Mouse (Mus musculus): Measurements from ENCODE around the gene Mknk1.

- TF ChIP-seq CTCF (IDR thresholded peaks at IDR 0.05; ENCODE audit: control insufficient read depth, insufficient read depth, insufficient read length) (no peak), MYOD1 (IDR thresholded peaks at IDR 0.05; ENCODE audit: control insufficient read depth, insufficient read length, low read depth) (no peak), USF1 (IDR thresholded peaks at IDR 0.05; ENCODE audit: low read depth) (no peak), MYOG (IDR thresholded peaks at IDR 0.05; ENCODE audit: control insufficient read depth, extremely low read depth, insufficient read length) (no peak), MAX (IDR thresholded peaks at IDR 0.05) (no peak), CEBPB (IDR thresholded peaks at IDR 0.05; ENCODE audit: low read depth) (no peak), FOSL1 (IDR thresholded peaks at IDR 0.05; ENCODE audit: insufficient read depth, low read length, poor library complexity, severe bottlenecking) (no peak)
These were observed 11.5 kb upstream of the Mknk1 start for GRCm38 (mm10) chr4:115827535-115827887.
